Mouse (Mus musculus): ENCODE measurements around the gene Hoxc6. TPM values are rescaled to one million over a fixed set of nuclear protein-coding genes. Genes with fewer than 3 reads are reported as not detected.
A peak's percentile ranks its signal among the peaks of the same experiment; 100 is the strongest.

Gene Hoxc6
- total RNA-seq, 4 experiments from 2014 or later: 52.9 to 79.0 (median 59.6) TPM

DNA sequence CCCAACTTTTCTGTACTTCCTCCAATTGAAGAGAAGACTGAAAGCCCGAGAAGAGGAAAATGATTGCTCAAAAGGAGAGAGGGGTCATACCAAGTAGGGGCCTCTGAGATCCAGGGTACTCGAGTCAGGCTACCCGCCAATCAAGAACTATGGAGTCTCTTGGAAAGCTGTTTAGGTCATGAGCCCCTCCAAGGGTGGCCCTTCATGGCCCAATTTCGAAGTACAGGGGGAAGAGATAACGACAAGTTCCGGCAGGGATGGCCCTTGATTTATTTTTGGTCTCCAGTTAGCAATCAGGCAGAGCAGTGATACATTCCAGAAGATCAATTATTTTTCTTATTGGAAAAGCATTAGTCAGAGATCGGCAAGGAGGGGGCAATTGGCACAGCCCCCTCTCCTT is 6.3 kb upstream of the Hoxc6 start:
- no peak for DNase-seq

DNA sequence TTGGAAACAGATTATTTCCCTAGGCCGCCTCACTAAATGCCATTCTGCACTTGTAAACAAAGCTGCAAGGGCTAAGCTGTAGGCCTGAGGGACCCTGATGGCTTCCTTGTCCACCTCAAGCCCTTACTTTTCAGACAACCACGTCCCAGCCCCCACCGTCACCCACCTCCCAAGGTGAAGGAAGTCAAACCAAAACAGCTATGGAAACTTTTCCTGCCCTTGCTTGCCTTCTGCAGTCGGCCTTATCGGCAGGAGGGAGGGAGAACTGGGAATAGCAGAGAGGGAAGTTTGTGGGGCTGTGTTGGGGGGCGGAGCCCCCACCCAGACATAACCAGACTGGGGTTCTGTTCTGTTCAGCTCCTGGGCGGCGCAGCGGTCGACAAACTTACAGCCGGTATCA is 5.9 kb upstream of the Hoxc6 start:
- DNase-seq: no peak

DNA sequence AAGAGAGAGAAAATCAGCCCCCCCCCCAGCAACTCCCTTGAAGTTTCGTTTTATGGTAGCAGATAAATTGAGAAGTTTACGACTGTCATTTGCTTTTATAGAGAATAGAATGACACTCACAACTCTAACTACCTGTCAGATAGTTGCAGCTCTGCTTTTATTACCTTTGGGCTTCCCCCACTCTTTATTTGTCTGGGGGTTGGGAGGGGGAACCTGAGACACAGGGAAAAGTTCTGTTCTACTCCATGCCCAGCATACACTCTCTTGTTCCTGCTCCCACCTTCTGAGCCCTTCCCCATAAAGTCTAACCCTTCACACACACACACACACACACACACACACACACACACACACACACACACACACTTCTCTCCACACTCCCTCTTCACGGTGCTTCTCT is 5.2 kb upstream of the Hoxc6 start:
- no peak for DNase-seq

DNA sequence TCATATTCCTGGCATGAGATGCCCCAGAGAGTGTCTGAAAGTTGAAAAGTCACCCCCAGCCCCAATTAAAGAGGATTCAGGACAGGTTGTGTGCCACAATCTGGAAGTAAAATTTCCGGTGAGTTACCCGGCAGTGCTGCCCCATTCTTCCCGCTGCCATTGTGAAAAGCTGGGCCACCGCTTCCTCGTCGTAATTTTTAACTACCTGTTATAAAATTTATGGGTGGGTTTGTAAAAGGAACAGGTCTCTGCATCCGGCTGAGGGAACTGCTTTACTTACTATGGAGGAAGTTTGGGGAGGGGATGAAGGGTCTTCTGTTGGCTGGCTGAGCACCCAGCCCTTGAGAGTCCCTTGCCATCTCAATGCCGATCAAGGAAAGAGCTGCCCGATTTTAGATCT is 1.5 kb upstream of the Hoxc6 start:
- DNase-seq: no peak

DNA sequence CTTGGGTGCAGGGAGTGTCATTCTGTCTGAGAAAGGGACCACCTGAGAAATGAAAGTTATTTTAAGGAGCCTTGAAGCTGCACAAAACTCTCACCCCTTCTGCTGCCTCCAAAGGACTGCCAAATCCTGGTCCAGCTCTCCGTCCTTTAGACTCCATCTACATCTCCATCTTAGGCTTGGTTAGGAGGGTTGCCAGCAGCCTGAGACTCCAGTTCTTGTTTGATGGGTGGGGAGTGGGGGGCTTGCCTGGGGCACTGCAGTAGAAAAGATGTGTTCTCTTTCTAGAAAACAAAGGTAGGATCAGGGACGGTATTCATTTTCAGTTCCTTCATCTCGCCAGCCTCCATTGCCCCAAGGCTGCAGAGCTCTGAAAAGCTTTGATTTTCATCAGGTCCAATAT is 626 bp upstream of the Hoxc6 start:
- no peak for DNase-seq

DNA sequence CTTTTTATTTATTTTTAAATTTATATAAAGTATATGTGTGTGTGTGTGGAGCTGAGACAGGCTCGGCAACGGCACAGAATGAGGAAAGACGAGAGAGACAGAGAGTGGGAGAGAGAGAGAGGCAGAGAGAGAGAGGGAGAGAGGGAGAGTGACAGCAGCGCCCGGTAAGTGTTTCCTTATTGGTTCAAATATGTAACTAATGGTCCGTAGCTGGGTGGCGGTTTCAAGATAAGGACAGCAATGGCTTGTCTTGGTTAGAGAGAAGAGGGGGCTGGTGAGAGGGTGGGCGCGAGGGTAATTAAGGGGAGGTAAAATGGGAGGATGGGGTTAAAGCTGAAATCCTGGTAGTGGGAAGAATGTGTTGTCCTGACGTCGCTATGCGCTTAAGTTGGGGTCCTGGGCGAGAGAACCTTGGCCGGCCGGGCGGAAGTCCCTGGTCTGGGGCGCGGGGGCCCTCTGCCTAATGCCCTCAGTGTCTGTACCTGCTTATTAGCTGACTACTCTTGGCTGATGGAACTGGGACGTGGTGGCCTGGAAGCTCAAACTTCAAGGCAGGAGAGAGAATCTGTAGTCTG is 638 bp downstream of the Hoxc6 start:
- no peak for DNase-seq

DNA sequence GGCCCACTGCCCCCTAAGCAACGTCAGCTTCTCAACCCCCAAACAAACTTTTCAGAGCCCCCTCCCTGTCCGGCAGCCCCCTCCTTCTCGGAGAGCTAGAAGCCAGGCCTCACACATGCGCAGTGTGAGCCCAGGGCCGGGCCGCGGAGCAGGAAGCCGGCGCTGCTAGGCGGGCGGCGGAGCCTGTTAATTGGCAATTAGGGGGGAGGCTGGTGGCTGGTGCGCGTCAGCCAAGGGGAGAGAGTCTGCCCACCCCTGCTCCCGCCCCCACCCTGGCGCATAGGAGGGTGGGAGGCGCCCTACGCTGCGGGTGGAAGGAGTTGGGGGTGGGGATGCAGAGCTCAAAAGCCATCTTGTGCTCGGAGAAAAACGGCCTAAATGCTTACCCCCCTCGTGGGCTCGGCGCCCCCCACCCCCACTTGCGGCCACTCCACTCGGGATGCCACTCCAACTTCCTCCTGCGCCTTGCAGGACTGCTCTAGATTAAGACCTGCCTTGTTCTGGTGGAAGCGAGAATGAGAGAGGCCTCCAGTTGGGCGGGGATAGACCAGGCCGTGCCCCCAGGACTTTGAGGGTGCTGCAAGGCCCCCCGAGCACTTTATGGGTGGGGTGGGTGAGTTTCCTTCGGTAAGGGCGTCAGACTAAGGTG is 1.2 kb downstream of the Hoxc6 start:
- peak; percentile 91 for DNase-seq

DNA sequence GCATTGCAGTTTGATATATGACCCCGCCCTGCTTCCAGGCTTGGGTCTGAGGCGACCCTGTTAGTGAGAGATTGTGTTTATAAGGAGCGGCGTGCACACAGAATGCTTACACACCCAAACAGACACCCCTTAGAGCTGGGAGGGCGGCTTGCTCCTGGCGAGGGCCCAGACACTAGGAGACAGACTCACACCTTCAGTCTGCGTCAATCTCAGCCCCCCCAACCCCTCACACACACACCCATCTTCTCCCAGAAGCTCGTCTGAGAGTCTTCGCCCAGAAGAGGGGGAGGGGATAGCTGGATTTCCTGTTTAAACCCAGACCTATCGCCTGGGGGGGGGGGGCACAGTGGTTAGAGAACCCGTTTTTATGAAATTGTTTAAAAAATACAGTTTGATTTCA is 1.9 kb downstream of the Hoxc6 start:
- no peak for DNase-seq

DNA sequence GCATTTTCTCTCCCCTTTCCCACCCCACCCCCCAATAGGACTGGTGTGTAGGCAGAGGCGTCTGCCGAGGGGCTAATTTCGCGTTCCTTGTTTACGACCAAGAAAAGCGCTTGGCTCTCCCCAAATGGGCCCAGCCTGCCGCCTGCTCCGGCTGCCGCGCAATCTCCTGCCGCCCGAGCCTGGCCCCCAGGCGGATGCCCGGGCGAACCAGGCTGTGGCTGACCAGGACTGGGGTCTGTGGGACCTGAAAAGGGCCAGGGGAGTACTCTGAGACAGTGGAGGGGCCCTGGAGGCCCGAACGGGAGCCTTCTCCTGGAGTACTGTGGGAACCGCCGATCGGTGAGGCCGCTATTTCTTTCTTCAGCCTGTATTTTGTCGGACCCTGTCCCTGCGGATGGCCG is 2.4 kb downstream of the Hoxc6 start:
- no peak for DNase-seq

DNA sequence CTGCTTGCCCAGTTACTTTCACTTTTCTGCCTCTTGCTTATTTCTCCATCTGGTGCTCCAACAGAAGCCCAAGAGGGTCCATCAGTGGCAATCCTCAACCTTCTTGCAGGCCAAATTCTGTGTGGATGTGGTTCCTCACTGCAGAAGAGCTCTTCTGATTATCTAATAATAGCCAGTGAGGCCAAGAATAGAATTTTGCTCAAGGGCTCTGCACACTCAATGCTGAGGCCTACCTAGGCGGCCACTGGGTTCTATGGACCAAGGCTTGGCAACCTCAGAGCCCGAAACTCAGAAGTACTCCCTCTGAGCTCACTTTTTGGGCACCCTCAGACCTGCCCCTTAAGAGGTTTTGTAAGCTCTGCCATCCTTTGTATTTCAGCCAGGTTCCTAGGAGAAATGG is 3.3 kb downstream of the Hoxc6 start:
- no peak for DNase-seq

DNA sequence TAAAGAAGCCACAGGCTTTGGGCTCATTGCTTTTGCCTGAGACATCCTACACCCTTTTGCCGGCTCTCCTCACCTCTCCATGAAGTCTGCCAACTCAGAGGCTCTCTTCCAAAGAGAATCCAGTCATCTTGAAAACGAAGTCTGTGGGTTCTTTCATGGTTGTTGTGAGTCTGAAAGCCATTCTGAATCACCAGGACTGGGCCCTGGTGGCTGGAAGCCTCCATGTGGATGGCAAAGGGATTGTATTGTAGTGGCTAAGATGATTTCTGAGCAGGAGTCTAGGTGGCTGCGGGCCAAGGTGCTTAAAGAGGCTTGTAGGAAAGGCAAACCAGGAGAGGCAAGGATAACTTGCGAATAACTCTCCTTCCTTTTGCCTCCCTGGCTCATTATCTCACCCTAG is 4.1 kb downstream of the Hoxc6 start:
- no peak for DNase-seq

DNA sequence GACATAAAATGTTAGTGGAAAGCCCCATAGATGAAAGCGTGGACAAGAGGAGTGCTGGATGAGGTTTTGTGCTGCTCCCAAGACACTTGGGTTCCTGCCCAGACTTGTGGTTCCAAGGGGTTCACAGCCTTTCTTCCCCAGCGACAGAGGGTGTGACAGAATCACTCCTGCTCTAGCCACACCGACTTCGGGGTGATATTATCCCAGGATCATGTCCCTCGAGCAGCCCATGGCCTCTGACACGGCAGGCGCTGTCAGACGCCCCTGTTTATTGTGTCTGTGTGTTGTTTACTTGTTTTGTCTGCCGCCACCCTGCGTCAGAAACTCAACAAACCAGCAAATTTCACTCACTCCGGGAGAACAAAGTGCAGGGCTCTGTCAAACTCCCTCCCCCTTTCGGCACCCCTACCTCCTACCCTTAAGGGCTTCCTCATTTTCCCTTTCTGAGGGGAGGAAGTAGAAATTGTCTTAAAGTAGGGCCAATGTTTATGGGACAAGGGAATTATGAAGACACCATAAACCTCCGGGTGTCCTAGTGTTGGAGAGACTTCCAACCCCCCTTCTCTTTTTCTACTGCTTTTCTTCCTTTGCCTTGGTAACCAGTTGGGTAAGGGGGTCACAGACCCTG is 4.9 kb downstream of the Hoxc6 start:
- DNase-seq: no peak

DNA sequence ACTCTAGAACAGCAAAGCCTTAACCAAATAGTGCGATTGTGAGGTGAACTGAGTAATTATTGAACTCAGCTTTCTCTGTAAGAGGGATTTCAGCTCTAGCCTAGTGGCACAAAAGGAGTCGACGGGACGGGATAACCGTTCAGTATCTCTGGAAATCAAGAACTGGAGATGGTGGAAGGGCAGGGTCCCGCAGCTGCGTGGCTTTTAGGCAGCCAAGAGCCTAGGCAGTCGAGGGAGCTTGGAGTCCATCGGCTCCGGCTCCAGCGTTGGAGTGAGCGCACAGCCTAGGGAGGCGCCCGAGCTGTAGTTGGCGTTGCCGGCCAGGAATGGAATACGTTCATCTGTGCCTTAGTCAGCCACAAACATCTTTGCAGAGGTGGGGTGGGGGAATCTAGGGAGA is 7.3 kb downstream of the Hoxc6 start:
- DNase-seq: no peak

DNA sequence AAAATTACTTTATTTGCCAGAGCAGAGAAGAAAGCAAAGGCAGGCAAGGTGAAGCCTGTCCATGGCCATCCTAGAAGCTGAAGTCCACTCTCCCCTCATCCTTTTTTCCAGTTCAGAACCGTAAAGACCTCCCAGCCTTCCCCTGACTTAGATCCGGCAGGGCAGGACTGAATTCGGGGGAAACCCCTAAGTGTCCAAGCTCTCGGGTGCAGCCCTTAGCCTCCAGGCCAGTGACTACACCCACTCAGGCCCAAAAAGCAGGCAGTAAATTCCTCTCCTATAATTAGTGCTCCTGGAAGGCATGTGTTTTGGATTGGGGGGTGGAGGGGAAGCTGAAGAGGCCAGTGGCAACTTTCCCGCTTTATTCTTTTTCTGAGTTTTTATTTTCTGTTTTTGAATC is 7.7 kb downstream of the Hoxc6 start:
- no peak for DNase-seq

DNA sequence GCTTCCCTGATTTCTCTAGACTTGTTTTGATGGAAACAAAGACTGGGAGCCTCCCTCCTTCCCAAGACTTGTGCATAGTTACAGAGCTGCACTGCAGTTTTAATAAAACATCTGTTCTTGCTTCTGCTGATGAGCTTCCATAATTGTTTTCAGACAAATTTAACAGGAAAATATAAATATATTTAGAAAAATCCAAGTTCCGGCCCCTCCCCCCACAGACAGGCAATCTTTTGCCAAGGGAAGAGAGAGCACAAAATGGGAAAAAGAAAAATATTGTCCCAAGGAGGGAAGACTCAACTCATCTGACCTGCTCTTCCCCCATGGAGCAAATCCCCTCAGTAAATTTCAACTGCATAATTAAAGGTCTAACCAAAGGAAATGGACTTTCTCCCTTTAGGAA is 8.3 kb downstream of the Hoxc6 start:
- no peak for DNase-seq

DNA sequence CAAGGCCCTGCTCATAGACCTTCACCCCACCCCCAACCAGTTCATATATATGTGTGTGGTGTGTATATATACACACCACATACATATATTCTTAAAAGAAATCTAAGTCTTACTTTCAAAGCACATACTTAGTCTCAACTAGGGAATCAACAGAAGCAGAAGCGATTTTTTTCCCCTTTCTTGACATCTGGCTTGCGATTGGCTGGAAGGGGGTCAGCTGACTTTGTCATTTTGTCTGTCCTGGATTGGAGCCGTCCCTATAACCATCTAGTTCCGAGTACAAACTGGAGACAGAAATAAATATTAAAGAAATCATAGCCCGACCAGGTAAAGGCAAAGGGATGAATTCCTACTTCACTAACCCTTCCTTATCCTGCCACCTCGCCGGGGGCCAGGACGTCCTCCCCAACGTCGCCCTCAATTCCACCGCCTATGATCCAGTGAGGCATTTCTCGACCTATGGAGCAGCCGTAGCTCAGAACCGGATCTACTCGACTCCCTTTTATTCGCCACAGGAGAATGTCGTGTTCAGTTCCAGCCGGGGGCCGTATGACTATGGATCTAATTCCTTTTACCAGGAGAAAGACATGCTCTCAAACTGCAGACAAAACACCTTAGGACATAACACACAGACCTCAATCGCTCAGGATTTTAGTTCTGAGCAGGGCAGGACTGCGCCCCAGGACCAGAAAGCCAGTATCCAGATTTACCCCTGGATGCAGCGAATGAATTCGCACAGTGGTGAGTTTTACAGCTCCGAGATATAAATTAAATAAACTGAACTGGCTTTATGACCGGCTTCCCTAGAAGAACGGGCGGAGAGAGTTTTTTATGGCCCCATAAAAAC is 11.4 kb downstream of the Hoxc6 start:
- no peak for DNase-seq

DNA sequence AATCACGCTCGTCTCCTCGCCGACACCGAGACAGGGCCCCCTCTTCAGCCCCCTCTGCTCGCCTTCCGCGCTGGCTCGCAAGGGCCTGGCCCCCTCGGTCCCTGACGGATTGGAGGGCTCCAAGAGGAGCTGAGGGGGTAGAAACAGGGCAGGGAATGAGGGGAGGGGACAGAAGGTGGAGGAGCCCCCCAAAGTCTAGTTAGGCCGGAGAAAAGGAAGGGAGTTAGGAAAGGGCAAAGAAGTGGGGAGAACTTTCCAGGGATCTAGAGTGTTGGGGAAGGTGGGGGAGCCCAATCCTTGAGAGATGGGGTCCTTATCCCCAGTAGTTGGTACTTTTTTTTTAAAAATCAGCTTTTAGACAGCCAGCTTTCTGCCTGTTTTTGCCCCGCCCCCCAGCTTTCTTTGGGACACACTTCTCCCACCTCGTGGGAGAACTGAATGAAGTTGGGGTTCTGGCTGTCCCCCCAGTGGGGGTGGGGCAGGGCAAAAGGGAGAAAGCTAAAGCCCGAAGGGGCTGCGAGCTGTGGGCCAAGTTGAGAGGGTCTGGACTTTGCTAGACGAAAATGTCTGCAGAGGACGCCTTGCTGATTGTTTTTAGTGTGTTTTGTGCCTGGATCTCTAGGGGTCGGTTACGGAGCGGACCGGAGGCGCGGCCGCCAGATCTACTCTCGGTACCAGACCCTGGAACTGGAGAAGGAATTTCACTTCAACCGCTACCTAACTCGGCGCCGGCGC is 12.2 kb downstream of the Hoxc6 start:
- no peak for DNase-seq

DNA sequence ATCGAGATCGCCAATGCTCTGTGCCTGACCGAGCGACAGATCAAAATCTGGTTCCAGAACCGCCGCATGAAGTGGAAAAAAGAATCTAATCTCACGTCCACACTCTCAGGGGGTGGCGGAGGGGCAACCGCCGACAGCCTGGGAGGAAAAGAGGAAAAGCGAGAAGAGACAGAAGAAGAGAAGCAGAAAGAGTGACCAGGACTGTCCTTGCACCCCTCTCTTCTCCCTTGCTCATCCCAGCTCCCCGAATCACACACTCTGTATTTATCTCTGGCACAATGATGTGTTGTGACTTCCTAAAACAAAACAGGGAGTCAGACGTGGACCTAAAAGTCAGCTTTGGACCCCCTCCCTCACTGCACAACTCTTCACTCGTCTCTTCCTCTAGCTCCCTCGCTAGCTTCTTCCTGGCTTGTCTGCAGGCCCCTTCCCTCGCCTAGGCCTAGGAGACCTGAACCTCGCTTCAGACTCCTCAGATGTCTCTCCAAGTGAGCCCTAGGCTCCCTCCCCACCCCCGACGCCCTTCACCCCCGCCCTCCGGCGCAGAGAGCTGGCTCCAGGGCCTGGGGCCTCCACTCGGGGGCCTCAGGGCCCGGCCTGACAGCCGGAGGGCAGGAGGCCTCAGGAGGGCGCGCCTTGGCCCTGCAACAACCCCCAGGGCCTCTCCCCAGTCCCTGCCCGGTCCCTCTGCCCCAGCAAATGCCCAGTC is 12.9 kb downstream of the Hoxc6 start:
- DNase-seq: no peak

DNA sequence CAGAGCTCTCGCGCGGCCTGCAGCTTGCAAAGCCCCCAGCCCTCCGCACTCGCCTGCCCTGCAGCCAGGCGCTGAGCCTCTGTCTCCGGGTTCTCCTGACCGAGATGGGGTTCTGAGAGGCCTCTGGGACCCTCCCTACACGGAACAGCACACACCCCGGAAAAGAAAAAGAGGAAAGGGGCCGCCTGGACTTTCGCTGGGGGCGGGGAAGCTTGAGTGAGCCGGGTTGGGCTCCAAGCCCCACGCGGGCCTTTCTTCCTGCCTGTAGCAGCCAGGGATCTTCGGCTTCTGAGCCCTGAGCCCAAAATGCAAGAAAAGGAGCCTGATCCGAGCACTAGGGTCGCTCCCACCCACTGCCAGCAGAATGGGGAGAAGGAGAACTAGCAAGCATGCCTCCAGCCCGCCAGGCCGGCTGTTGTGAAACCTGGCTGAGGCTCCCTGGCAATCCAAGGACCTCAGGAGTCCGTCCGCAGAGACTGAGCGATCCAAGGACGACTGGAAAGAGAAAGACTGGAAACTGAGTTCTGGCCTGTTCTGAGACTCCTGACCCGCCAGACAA is 13.9 kb downstream of the Hoxc6 start:
- no peak for DNase-seq

DNA sequence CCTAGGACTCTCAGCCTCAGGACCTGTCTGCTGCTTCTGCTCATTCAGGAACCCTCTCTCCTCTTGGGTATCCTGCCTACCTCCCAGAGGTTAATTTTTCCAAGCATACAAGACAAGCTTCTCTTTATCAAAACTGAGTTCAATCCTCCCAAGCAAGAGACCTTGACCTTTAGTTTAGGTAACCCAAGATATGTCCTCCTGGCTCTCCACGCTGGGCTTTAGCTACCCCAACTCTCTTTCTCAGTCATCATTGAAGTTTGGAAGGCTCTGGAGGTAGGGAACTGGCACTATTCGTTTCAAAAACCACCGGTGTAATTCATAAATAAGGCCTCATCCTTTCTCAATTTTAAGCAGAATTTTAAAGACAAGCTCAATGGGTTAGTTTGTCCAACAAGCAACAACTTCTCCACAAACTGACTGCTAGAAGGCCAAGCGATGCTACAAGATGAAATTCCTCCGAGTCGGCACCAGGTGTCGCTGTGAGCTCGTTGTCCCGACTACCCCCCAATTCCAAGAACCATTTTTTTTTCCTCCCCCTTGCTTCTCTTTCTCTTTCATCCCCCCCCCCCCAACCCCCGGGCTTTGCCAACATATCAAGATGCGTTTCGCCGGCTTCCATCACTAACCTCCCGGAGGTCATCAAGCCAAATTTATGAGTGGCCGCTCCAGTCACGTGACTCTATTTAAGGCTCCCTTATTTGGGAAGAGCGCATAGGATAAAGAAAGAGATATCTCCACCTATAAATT is 15.4 kb downstream of the Hoxc6 start:
- DNase-seq: no peak
